Mouse (Mus musculus) left cerebral cortex, postnatal 10 days (tissue): Measurements from ENCODE around the gene Selplg. TPM values are rescaled to one million over a fixed set of nuclear protein-coding genes. Genes with fewer than 3 reads are reported as not detected.
"Not testable (repeated sequence)": the region's sequence is repeated elsewhere in the genome, so short reads cannot be mapped to it uniquely, and the experiment has no call there.

Experiments used
- DNase-seq, 2 experiments: peaks; one replicate each; pipeline ENCODE4 v3.0.0; 2021 to 2022; ENCODE audit warnings: low spot score in 2 of 2, mixed read lengths in 1 of 2; ENCODE audit errors: extremely low spot score in 1 of 2
- intact Hi-C: fragments of 180-260 bp; cut with DNase I; formaldehyde crosslinking; loops from one replicate; pipeline ENCODE4 v1.15.1; 2025
- total RNA-seq, 2 experiments: library from RNA; stranded (reverse); gene quantifications; 2 replicates each; pipeline ENCODE4 v1.2.3; 2021

The Selplg gene
- total RNA-seq, 2 experiments from 2014 or later, result 16.1 to 18.7 TPM

- intact Hi-C loops, result no loop called here
- no peak for DNase-seq
These were observed 26.0 kb downstream of the Selplg start for GRCm38 (mm10) chr5:113806414-113806813.

- intact Hi-C loops, result no loop called here
- DNase-seq, result no peak
These were observed 27.1 kb downstream of the Selplg start for GRCm38 (mm10) chr5:113805301-113805700.

- no peak for DNase-seq
- intact Hi-C loops, result no loop called here
These were observed 28.0 kb downstream of the Selplg start for GRCm38 (mm10) chr5:113804395-113804966.

- intact Hi-C loops, result no loop called here
- DNase-seq, result peak in 1 of 2 experiments; percentile 76
These were observed 32.2 kb downstream of the Selplg start, which contains the start of gene Tmem119 for GRCm38 (mm10) chr5:113800280-113800679. Gene Tmem119 (minus strand): TSS chr5:113800516.

GRCm38 (mm10) chr5:113799691-113800090 lies 32.8 kb downstream of the Selplg start:
- intact Hi-C loops, result no loop called here
- no peak for DNase-seq

- intact Hi-C loops, result no loop called here
- no peak for DNase-seq
These were observed 33.9 kb downstream of the Selplg start for GRCm38 (mm10) chr5:113798525-113798924.

GRCm38 (mm10) chr5:113797149-113797882 lies 35.1 kb downstream of the Selplg start:
- DNase-seq, result no peak
- intact Hi-C loops, result no loop called here

- DNase-seq, result peak in 1 of 2 experiments; percentile 74
- intact Hi-C loops, result no loop called here
These were observed 35.9 kb downstream of the Selplg start for GRCm38 (mm10) chr5:113796401-113797148.

GRCm38 (mm10) chr5:113791197-113792095 lies 41.0 kb downstream of the Selplg start:
- DNase-seq, result no peak
- intact Hi-C loops, result no loop called here

GRCm38 (mm10) chr5:113790453-113791196 lies 41.8 kb downstream of the Selplg start:
- no peak for DNase-seq
- intact Hi-C loops, result no loop called here

- intact Hi-C loops, result no loop called here
- DNase-seq, result no peak
These were observed 43.2 kb downstream of the Selplg start for GRCm38 (mm10) chr5:113789075-113789788.

GRCm38 (mm10) chr5:113788645-113789044 lies 43.8 kb downstream of the Selplg start:
- intact Hi-C loops, result no loop called here
- DNase-seq, result no peak

- no peak for DNase-seq
- intact Hi-C loops, result no loop called here
These were observed 45.5 kb downstream of the Selplg start for GRCm38 (mm10) chr5:113786985-113787384.

GRCm38 (mm10) chr5:113784104-113784503 lies 48.3 kb downstream of the Selplg start:
- DNase-seq, intact Hi-C loops: not testable (repeated sequence)

- intact Hi-C loops, result no loop called here
- DNase-seq, result peak; percentile 59 to 80
These were observed 48.9 kb downstream of the Selplg start for GRCm38 (mm10) chr5:113783581-113784001.

GRCm38 (mm10) chr5:113782624-113783023 lies 49.8 kb downstream of the Selplg start:
- intact Hi-C loops, result no loop called here
- DNase-seq, result no peak

GRCm38 (mm10) chr5:113781875-113782274 lies 50.6 kb downstream of the Selplg start:
- intact Hi-C loops, result no loop called here
- DNase-seq, result no peak

GRCm38 (mm10) chr5:113781254-113781653 lies 51.2 kb downstream of the Selplg start:
- intact Hi-C loops, result no loop called here
- no peak for DNase-seq
